Mouse (Mus musculus) spleen, postnatal 36 days (tissue): Measurements from ENCODE around the gene Cltc.

Experiments
- DNase-seq, 2 experiments: peaks; one replicate each; pipeline ENCODE4 v3.0.0; 2022; ENCODE audit warnings: low spot score in 2 of 2, mixed read lengths in 1 of 2

Cltc gene

DNA sequence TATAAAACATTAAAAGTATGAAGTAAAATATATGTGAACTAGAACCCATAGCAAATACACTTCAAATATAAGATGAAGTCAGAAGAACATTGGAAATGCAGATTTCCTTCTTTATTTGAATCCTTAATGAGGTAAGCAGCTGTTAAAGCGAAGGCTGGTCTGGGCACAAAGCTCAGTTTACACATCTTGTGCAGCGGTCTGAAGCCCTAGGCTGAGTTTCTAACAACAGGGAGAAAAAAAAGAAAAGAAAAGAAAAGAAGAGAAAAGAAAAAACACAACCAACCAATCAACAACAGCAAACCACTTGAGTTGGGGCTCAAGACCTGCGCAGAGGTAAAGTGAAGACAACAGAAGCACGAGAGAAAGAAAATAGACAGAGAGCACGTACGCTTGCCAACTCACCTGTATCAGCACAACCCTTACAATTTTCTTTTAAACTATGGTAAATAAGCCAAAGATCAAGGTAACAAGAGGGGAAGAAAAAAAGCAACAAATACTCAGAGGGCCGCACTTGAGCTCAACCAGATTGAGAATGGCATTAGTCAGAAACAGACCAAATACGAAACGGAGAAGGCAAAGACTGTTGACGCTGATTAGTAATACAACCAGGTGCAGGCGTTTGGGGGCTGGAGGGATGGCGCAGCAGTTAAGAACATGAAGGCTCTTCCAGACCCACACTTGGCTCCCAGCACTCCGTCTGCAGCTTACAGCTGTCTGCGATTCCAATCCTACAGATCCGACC lies 109.5 kb downstream of the Cltc start:
- DNase-seq, result no peak

GRCm38 (mm10) chr11:86646885-86647459 lies 110.4 kb downstream of the Cltc start:
- no peak for DNase-seq

DNA sequence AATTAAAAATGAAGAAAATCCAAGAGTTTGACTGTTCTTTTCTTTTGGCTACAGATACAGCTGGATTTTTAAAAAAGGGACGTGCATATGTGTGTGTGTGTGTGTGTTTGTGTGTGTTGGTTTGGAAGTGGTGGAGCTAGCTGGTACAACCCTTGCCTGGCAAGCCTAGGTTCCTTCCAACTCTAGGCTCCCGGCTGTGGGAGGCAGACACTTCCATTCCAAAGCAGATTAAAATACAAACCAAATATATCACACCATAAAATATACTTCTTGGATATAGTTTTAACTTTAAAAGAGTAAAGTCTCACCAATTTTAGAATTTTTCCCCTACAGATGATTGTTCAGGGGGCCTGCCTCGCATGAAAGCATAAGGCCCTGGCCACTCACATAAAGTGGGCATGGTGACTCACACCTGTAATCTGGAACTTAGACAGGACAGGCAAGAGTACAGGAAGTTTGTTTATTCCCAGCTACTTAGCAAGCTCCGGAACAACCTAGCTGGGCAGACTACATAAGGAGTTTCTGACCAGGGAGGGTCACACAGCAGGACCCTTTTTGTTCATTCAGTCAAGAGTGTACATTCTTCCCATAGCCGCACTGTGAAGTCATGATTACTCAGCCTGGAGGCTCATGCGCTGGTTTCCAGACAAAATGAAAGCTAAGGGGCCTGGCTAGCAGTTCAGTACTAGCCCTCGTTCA lies 111.1 kb downstream of the Cltc start:
- DNase-seq, result no peak

DNA sequence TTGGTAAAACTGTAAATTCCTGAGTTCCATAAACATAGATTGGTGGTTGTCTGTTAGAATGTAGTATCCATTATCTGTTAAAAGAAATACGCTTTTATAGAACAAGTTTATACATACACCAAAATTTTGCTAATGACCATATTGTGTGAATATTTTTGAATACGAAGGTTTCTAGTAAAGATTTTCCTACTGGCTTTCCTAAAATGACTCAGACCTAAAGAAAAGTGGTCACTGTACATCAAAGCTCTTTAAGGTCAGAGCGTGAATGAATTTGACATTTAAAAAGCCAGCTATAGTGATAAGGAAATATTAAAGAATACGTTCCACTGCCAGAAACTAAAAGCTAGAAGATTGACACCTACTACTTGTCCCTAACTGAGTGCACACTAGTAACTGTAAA lies 112.8 kb downstream of the Cltc start:
- DNase-seq, result no peak
